Comparison of ENCODE assay signal across 8 mouse cellular contexts in the genomic region with DNA sequence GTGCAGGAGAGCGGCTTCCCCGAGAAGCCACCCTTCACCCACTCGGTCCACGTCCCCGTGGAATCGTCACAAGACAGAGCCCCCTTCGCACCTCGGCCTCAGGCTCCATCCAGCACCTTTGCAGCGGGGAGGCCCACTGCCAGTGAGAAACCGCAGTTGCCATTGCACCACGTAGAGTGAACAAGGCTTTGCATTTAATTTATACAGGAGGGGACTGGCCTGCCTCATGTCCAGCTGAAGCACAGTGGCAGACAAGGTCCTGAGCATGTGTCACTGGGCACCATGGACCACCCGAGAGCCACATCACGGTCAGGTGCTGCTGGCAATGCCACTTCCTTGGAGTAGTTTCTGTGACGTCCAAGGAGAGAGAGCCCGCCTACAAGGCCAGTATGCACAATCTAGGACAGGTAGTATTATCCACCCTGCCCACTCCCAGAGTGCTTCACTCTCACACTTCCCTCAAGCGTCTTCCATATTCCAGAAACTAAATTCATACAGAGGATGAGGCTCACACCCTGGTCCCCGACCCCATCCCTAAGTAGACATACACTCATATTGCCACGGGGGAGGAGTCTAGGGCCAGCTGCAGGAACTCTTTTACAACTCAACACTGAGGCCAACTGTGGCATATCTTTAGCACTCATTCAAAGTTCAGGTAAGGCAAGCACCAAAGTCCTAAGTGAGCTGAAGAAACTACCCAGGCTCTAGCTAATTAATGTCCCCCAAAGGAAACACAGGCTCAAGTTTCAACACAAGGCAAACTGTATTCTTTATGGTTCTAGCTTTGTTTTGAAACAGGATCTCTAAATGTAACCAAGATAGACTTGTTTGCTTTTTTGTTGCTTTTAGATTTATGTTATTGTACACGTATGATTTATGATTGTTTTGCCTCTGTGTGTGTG.
A peak's percentile ranks its signal among the peaks of the same experiment; 100 is the strongest.
DNase-seq lines count a peak whose midpoint lies in the region; ATAC-seq and TF ChIP-seq lines count a peak whose summit lies in the region.

No protein-coding gene starts in this region.

- peak; percentile 35 for DNase-seq in kidney, adult 9 months
- DNase-seq in kidney, postnatal 25 days: no peak
- peak; percentile 68 for DNase-seq in MEL (ENCODE audit: low read depth, low spot score)
- no peak for DNase-seq in liver, postnatal 0 days
- DNase-seq in stomach, postnatal 0 days (ENCODE audit: low spot score): peak; percentile 63
- DNase-seq in adrenal gland, postnatal 10 days: no peak
- no peak for DNase-seq in urinary bladder, postnatal 25 days (ENCODE audit: low spot score)

- no peak for TF ChIP-seq EP300 in MEL (IDR thresholded peaks at IDR 0.05; ENCODE audit: low read depth in 1 of 2, low read length in 2 of 2)
- TF ChIP-seq EP300 in liver, postnatal 0 days (IDR thresholded peaks at IDR 0.05; ENCODE audit: low read depth): no peak
- no peak for TF ChIP-seq EP300 in stomach, postnatal 0 days (optimal IDR thresholded peaks at IDR 0.05)

- H3K36me3 ChIP-seq in MEL (ENCODE audit: control insufficient read depth in 1 of 2, insufficient read depth in 2 of 2, low read length in 2 of 2): peaks cover 0 to 2% of the 10 kb centered on the region in 2 experiments; a peak in 1 of 4 replicates
- H3K36me3 ChIP-seq in heart, embryonic 16.5 days (ENCODE audit: control insufficient read depth, insufficient read depth): no peaks in the 10 kb centered on the region
- no peaks in the 10 kb centered on the region for H3K36me3 ChIP-seq in liver, postnatal 0 days (replicated peaks; ENCODE audit: insufficient read depth, low read length)
- no peaks in the 10 kb centered on the region for H3K36me3 ChIP-seq in stomach, postnatal 0 days (ENCODE audit: control insufficient read depth, insufficient read depth, low read length)

- peak overlapping the region; percentile 61 to 87 for H3K4me3 ChIP-seq in MEL (ENCODE audit: control insufficient read depth in 1 of 2, insufficient read depth in 1 of 2, low read depth in 2 of 2, low read length in 2 of 2)
- peak overlapping the region; percentile 72 for H3K4me3 ChIP-seq in heart, embryonic 16.5 days (ENCODE audit: low read length)
- H3K4me3 ChIP-seq in liver, postnatal 0 days (ENCODE audit: low read depth, low read length): peak overlapping the region; percentile 70
- peak overlapping the region; percentile 77 for H3K4me3 ChIP-seq in stomach, postnatal 0 days (ENCODE audit: low read depth, low read length)

- H3K9ac ChIP-seq in MEL (ENCODE audit: control insufficient read depth, low read depth, low read length, poor library complexity, severe bottlenecking): peak overlapping the region; percentile 89
- H3K9ac ChIP-seq in heart, embryonic 16.5 days (ENCODE audit: low read length): peak overlapping the region; percentile 89
- peak overlapping the region; percentile 74 for H3K9ac ChIP-seq in liver, postnatal 0 days (replicated peaks)
- H3K9ac ChIP-seq in stomach, postnatal 0 days (ENCODE audit: low read length): peak overlapping the region; percentile 83

- H3K9me3 ChIP-seq in MEL (replicated peaks; ENCODE audit: insufficient read depth, low read length): no peaks in the 10 kb centered on the region
- H3K9me3 ChIP-seq in heart, embryonic 16.5 days (replicated peaks; ENCODE audit: control insufficient read depth, low read length): no peaks in the 10 kb centered on the region
- H3K9me3 ChIP-seq in liver, postnatal 0 days (ENCODE audit: low read length): no peaks in the 10 kb centered on the region
- no peaks in the 10 kb centered on the region for H3K9me3 ChIP-seq in stomach, postnatal 0 days (ENCODE audit: control insufficient read depth, low read length)

- TF ChIP-seq RAD21 in MEL (IDR thresholded peaks at IDR 0.05; ENCODE audit: low read depth, low read length): no peak

- no peak for TF ChIP-seq CTCF in MEL (IDR thresholded peaks at IDR 0.05 in 2 of 3, conservative IDR thresholded peaks at IDR 0.05 in 1 of 3; ENCODE audit: control insufficient read depth in 1 of 3, insufficient read depth in 1 of 3, low read depth in 2 of 3, low read length in 3 of 3, poor library complexity in 1 of 3, severe bottlenecking in 1 of 3)
- TF ChIP-seq CTCF in liver, postnatal 0 days (IDR thresholded peaks at IDR 0.05; ENCODE audit: low read depth): no peak
- no peak for TF ChIP-seq CTCF in stomach, postnatal 0 days (IDR thresholded peaks at IDR 0.05; ENCODE audit: low read depth)

- H3K4me2 ChIP-seq in heart, embryonic 16.5 days (ENCODE audit: low read depth, low read length): peak overlapping the region; percentile 66
- peak overlapping the region; percentile 83 for H3K4me2 ChIP-seq in liver, postnatal 0 days (ENCODE audit: low read depth, low read length)
- peak overlapping the region; percentile 87 for H3K4me2 ChIP-seq in stomach, postnatal 0 days (replicated peaks; ENCODE audit: low read depth)

- H3K4me1 ChIP-seq in MEL (ENCODE audit: control insufficient read depth in 1 of 2, insufficient read depth in 2 of 2, low read length in 2 of 2): peaks cover 0 to 24% of the 10 kb centered on the region in 2 experiments; a peak in 2 of 4 replicates
- H3K4me1 ChIP-seq in heart, embryonic 16.5 days (ENCODE audit: control insufficient read depth, insufficient read depth, low read length): peaks cover 74% of the 10 kb centered on the region
- H3K4me1 ChIP-seq in liver, postnatal 0 days (ENCODE audit: insufficient read depth): peaks cover 13% of the 10 kb centered on the region
- H3K4me1 ChIP-seq in stomach, postnatal 0 days (replicated peaks; ENCODE audit: control insufficient read depth, insufficient read depth): peaks cover 16% of the 10 kb centered on the region

- H3K27ac ChIP-seq in MEL (ENCODE audit: control insufficient read depth, low read depth, low read length): no peak overlapping the region
- peak overlapping the region; percentile 97 for H3K27ac ChIP-seq in heart, embryonic 16.5 days (ENCODE audit: low read length)
- peak overlapping the region; percentile 93 for H3K27ac ChIP-seq in liver, postnatal 0 days (ENCODE audit: low read depth)
- H3K27ac ChIP-seq in stomach, postnatal 0 days (replicated peaks): peak overlapping the region; percentile 98

- H3K27me3 ChIP-seq in MEL (ENCODE audit: control insufficient read depth in 1 of 2, insufficient read depth in 2 of 2, low read length in 2 of 2): no peaks in the 10 kb centered on the region
- no peaks in the 10 kb centered on the region for H3K27me3 ChIP-seq in heart, embryonic 16.5 days (ENCODE audit: control insufficient read depth, insufficient read depth, low read length)
- peaks cover 8% of the 10 kb centered on the region; the same call in 1 of the 2 replicates for H3K27me3 ChIP-seq in liver, postnatal 0 days (ENCODE audit: insufficient read depth, low read length)
- H3K27me3 ChIP-seq in stomach, postnatal 0 days (ENCODE audit: control insufficient read depth, insufficient read depth, low read length): no peaks in the 10 kb centered on the region

- TF ChIP-seq POLR2A in MEL (IDR thresholded peaks at IDR 0.05; ENCODE audit: control insufficient read depth in 1 of 2, insufficient read depth in 1 of 2, low read depth in 1 of 2, low read length in 2 of 2, poor library complexity in 1 of 2): no peak

- ATAC-seq in heart, embryonic 16.5 days (replicated peaks; ENCODE audit: extremely low read depth, insufficient read depth, low FRiP score): no peak
- no peak for ATAC-seq in liver, postnatal 0 days
- peak; percentile 11; the same call in 1 of the 2 replicates for ATAC-seq in stomach, postnatal 0 days (ENCODE audit: low FRiP score, low TSS enrichment)

- 11% methylated on average over 19 of the region's 19 CpGs for WGBS in heart, embryonic 16.5 days
- WGBS in liver, postnatal 0 days (ENCODE audit: insufficient replicate concordance): 15% methylated on average over 19 of the region's 19 CpGs
- 7% methylated on average over 19 of the region's 19 CpGs for WGBS in stomach, postnatal 0 days

- no peaks in the 10 kb centered on the region; the same call in 1 of the 2 replicates for H3K79me2 ChIP-seq in MEL (ENCODE audit: control insufficient read depth, insufficient read depth, low read length, poor library complexity)

TF ChIP-seq in MEL, 35 proteins besides CTCF, POLR2A, EP300 and RAD21:
- TF ChIP-seq UBTF (IDR thresholded peaks at IDR 0.05; ENCODE audit: borderline replicate concordance, insufficient read depth, low read depth, low read length): no peak
- TF ChIP-seq RCOR1 (IDR thresholded peaks at IDR 0.05; ENCODE audit: low read depth, low read length): no peak
- no peak for TF ChIP-seq ZNF384 (IDR thresholded peaks at IDR 0.05; ENCODE audit: low read depth, low read length)
- TF ChIP-seq GABPA (IDR thresholded peaks at IDR 0.05; ENCODE audit: low read depth, low read length): no peak
- no peak for TF ChIP-seq MAX (IDR thresholded peaks at IDR 0.05; ENCODE audit: low read length)
- no peak for TF ChIP-seq MAZ (IDR thresholded peaks at IDR 0.05; ENCODE audit: low read depth, low read length)
- no peak for TF ChIP-seq JUND (IDR thresholded peaks at IDR 0.05; ENCODE audit: low read depth, low read length)
- TF ChIP-seq ELF1 (IDR thresholded peaks at IDR 0.05; ENCODE audit: low read depth, low read length): no peak
- no peak for TF ChIP-seq SMC3 (IDR thresholded peaks at IDR 0.05; ENCODE audit: low read depth, low read length)
- TF ChIP-seq TCF12 (IDR thresholded peaks at IDR 0.05; ENCODE audit: low read depth, low read length): no peak

Comparison
In these comparisons a context has a peak if more than half of its experiments do, and no peak if none do; other contexts are left out.
1. DNase-seq: peak in kidney, adult 9 months (single experiment), MEL (single experiment) and stomach, postnatal 0 days (single experiment); none in kidney, postnatal 25 days (0 of 2), liver, postnatal 0 days (single experiment), adrenal gland, postnatal 10 days (single experiment) and urinary bladder, postnatal 25 days (single experiment).
2. Peak in every context shown above with its lines, with median percentiles within 50 percentile points of each other: H3K4me3 ChIP-seq, H3K9ac ChIP-seq and H3K4me2 ChIP-seq.